Comparison of ENCODE assay signal across 11 mouse cellular contexts in genomic region chr11:117496812-117497211, GRCm38 (mm10). TPM values are rescaled to one million over a fixed set of nuclear protein-coding genes. Genes with fewer than 3 reads are reported as not detected.
DNase-seq lines count a peak whose midpoint lies in the region; ATAC-seq and TF ChIP-seq lines count a peak whose summit lies in the region.
"Had no signal": no experiment of that assay in that cellular context is flagged by ENCODE, and none has a peak within 500 bp of the region (broad histone marks: within the 10 kb centered on the region; RNA-seq: fewer than 3 reads in every experiment).

No protein-coding gene starts in this region.

- 10% methylated on average over 4 of the region's 4 CpGs for WGBS in forebrain, postnatal 0 days
- 45% methylated on average over 4 of the region's 4 CpGs for WGBS in midbrain, embryonic 10.5 days

- H3K9me3 ChIP-seq in forebrain, postnatal 0 days (ENCODE audit: low read length) = no peaks in the 10 kb centered on the region
- H3K9me3 ChIP-seq in midbrain, embryonic 10.5 days (replicated peaks) = no peaks in the 10 kb centered on the region; the same call in 1 of the 2 replicates

- no peaks in the 10 kb centered on the region for H3K27me3 ChIP-seq in forebrain, postnatal 0 days (ENCODE audit: insufficient read depth, low read length)
- H3K27me3 ChIP-seq in midbrain, embryonic 10.5 days (ENCODE audit: low read depth, poor library complexity, severe bottlenecking) = peaks cover 15% of the 10 kb centered on the region

- no peak for TF ChIP-seq CTCF in forebrain, postnatal 0 days (IDR thresholded peaks at IDR 0.05; ENCODE audit: low read depth)

- peak; percentile 62 for ATAC-seq in forebrain, postnatal 0 days

- peak overlapping the region; percentile 86 for H3K27ac ChIP-seq in forebrain, postnatal 0 days (ENCODE audit: low read depth, low read length)
- peak overlapping the region; percentile 88 for H3K27ac ChIP-seq in midbrain, embryonic 10.5 days (replicated peaks)

- H3K4me3 ChIP-seq in forebrain, postnatal 0 days (ENCODE audit: low read depth, low read length) = no peak overlapping the region
- peak overlapping the region; percentile 35; the same call in 1 of the 2 replicates for H3K4me3 ChIP-seq in midbrain, embryonic 10.5 days
- H3K4me3 ChIP-seq: megakaryocyte, embryonic 14.5 days had no signal

- peak overlapping the region; percentile 32; the same call in 1 of the 2 replicates for H3K4me2 ChIP-seq in forebrain, postnatal 0 days (ENCODE audit: low read depth)

- H3K9ac ChIP-seq in forebrain, postnatal 0 days = peak overlapping the region; percentile 25; the same call in 1 of the 2 replicates

- H3K36me3 ChIP-seq in forebrain, postnatal 0 days (ENCODE audit: insufficient read depth) = no peaks in the 10 kb centered on the region
- H3K36me3 ChIP-seq in midbrain, embryonic 10.5 days = no peaks in the 10 kb centered on the region

- DNase-seq in right cerebral cortex, postnatal 4 days = peak; percentile 53
- no peak for DNase-seq in right cerebral cortex, postnatal 14 days
- peak; percentile 79 for DNase-seq in forebrain, postnatal 0 days
- no peak for DNase-seq in midbrain, embryonic 10.5 days (ENCODE audit: low spot score)
- no peak for DNase-seq in thymus, postnatal 36 days
- no peak for DNase-seq in thymus, postnatal 0 days (ENCODE audit: low spot score)
- DNase-seq in frontal cortex, postnatal 10 days (ENCODE audit: low spot score in 2 of 2) = no peak

- peaks cover 17% of the 10 kb centered on the region for H3K4me1 ChIP-seq in forebrain, postnatal 0 days (ENCODE audit: insufficient read depth)
- H3K4me1 ChIP-seq in midbrain, embryonic 10.5 days = peaks cover 64% of the 10 kb centered on the region
- H3K4me1 ChIP-seq: megakaryocyte, embryonic 14.5 days had no signal

RNA-seq across cellular contexts. Expression of gene Gm11733, which starts 12.6 kb away (rescaled TPM):
- total RNA-seq in forebrain, postnatal 0 days (2014; rRNA removed) = 0.14 and 0.23 TPM in 2 replicates
- 0.08 and 0.18 TPM in 2 replicates for polyA plus RNA-seq in forebrain, postnatal 0 days (2015; fragmentation: Nextera tagmentation; extraction: Ambion mirVana)
- polyA plus RNA-seq in midbrain, embryonic 10.5 days (2016; fragmentation: Nextera tagmentation; extraction: Ambion mirVana) = 0.06 TPM in 1 of 2 replicates, not detected in the other
- not detected in 2 replicates for polyA plus RNA-seq in thymus, postnatal 0 days (2015; fragmentation: Nextera tagmentation; extraction: Ambion mirVana)
- total RNA-seq: MEL had no signal
- polyA plus RNA-seq: gonadal fat pad, adult 2 months; small intestine, adult 2 months had no signal

Comparison
In these comparisons a context has a peak if more than half of its experiments do, and no peak if none do; other contexts are left out.
1. DNase-seq: peak in right cerebral cortex, postnatal 4 days (single experiment) and forebrain, postnatal 0 days (single experiment); none in right cerebral cortex, postnatal 14 days (single experiment), midbrain, embryonic 10.5 days (single experiment), thymus, postnatal 36 days (0 of 2), thymus, postnatal 0 days (single experiment) and frontal cortex, postnatal 10 days (0 of 2).